Mouse (Mus musculus) E14TG2a.4 (cell line): ENCODE data around the gene Cd36.

Experiments
- CTCF ChIP-seq: conservative IDR thresholded peaks from 2 replicates; pipeline ENCODE4 v1.5.1; 2014; ENCODE audit warnings: low read length
- NANOG ChIP-seq: IDR thresholded peaks from 2 replicates; pipeline ENCODE4 v1.6.1; 2014; ENCODE audit warnings: borderline replicate concordance, low read length, mixed read lengths

DNA sequence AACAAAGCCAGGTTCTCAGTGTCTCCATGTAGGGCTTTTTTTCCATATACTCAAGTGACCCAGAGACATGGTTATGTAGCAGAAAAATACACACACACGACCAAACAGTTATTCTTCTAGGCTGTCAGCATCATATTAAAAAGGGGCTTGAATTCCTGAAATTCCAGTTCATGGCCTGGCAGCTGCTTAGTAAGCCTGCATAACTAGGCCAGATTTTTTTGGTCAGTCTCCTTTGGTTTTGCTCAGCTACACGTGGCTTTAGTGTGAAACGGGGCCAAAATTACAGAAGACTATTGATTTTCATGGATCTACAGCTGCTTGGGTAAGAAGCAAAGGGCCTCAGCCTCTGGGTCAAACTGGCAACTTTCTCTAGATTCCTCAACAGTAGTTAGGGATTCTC, 148.8 kb downstream of the Cd36 start:
- TF ChIP-seq CTCF: no peak
- TF ChIP-seq NANOG: no peak
